Mouse (Mus musculus) embryonic facial prominence, embryonic 11.5 days (tissue): ENCODE measurements at regions not wholly inside any gene's neighbourhood (a gene's known extent, or its start where the extent isn't known, plus 50 kb on each side); places are given as distances from the start of the nearest gene placed in this dataset. TPM values are rescaled to one million over a fixed set of nuclear protein-coding genes. Genes with fewer than 3 reads are reported as not detected.

Source experiments
- microRNA-seq: library from miRNA; unstranded; fragments of <30 nt; microRNA quantifications from one replicate; pipeline ENCODE4, GENCODE M21; 2016; ENCODE audit warnings: borderline number of aligned reads

Small RNAs in the stretch of these regions (microRNA-seq; reads per million reads assigned to microRNA genes)
- gene Gm23162 (not detected), gene Gm26250 (not detected)
